Mouse (Mus musculus): ENCODE measurements around the gene Mrc2.

Mrc2 gene

DNA sequence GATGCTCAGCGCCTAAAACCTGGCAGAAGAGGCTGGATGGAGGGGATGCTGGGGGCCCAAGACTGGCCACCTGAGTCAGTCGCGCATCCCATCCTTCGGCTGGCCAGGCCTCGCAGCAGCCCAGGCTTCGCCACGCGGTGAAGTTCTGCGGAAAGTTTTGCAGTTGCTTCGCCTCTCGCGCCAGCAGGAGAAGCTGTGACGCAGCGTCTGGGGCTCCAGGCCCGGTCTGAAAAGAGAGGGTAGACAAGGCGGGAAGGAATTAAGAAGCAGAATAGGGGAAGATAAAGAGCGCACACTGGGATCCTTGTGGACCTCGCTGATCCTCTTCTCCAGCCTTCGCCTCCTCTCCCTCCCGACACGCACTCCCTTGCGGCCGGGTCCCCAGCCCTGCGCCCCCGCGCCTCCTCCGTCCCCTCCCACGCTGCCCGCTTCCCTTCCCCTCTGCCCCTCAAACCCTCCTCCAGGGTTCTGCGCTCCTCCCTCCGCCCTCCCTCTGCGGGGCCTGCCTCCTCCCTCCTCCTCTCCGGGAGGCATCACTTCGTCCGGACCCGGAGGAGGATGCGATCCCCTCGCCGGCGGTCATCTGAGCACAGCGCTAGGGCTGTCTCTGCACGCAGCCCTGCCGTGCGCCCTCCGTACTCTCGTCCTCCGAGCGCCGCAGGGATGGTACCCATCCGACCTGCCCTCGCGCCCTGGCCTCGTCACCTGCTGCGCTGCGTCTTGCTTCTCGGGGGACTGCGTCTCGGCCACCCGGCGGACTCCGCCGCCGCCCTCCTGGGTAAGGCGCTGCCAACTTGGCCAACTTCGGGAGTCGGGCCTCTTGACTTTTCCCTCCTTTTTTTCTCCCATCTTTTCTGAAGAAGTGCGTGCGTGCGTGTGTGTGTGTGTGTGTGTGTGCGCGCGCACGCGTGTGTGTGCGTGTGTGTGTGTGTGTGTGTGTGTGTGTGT, at the start of gene Mrc2:
TSS of gene Mrc2 (plus strand) at position 520 of the 948 bp plus-strand sequence.
- no peak for DNase-seq (ENCODE audit: low spot score in 2 of 2)

DNA sequence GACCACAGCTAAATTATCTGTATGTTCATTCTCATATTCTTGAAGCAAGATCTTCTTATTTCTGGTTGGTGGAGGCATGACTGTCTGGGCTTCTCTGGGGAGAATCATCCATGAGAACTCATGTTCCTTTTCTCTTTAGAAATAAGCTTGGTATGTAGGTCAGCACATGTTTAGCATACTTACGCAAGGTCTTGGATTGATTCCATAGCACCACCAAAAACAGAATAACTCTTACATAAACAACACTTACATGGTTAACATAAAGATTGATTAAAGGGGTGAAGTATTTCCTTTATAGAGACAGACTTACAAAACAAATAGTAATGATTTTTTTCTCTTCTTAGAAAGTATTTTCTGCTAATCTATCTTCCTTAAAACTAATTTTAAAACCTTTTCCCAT, 46.1 kb upstream of the Mrc2 start:
- DNase-seq (ENCODE audit: low spot score in 2 of 2), result no peak

DNA sequence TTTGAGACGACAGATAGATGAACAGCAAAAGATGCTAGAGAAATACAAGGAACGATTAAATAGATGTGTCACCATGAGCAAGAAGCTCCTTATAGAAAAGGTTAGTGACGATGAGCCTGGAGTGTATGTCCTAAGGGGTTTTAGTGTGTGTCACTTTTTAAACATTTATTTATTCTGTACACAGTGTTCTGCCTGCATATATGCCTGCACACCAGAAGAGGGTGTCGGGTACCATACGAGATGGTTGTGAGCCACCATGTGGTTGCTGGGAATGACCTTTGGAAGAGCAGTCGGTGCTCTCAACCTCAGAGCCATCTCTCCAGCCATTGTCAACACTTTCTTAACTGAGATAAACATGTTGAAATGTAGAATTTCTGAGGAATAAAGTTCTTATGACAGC, 45.7 kb upstream of the Mrc2 start:
- DNase-seq (ENCODE audit: low spot score in 2 of 2), result no peak

- DNase-seq (ENCODE audit: low spot score in 2 of 2), result no peak
These were observed 45.1 kb upstream of the Mrc2 start for GRCm38 (mm10) chr11:105247321-105247720.

DNA sequence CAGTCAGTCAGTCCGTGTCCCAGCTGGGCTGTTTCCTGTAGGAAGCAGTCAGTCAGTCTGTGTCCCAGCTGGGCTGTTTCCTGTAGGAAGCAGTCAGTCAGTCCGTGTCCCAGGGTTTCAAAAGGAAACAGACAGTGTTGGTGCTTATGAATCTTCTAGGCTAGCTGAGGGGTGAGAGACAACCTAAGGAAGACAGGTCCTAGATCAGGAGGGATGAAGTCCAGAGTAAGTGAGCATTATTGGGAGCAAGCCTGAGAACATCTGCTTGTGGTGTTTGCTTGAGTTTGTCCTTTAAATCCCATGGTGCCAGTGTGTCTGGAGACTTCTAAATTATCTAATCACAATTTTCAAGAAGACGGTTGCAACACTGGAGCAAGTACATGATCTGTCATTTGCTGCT, 32.7 kb upstream of the Mrc2 start:
- DNase-seq (ENCODE audit: low spot score in 2 of 2), result no peak

DNA sequence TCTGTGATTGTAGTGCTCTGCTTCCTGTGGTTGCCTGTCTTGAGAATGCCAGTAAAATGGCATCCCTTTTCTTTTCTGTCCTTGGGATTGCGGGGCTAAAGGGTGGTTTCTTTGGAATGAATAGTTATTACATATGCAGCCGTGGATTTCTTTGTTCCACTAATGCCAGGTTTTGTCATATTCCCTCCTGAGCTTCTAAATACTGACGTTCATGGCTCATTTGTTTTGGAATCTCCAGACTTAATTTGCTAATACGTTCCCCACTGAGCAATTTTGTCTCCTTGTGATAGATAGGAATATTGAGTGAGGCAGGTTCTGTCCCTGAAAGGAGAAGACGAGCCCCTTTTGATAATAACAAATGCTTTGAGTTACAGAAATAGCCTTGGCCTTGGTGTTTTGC, 31.3 kb upstream of the Mrc2 start:
- DNase-seq (ENCODE audit: low spot score in 2 of 2), result no peak

DNA sequence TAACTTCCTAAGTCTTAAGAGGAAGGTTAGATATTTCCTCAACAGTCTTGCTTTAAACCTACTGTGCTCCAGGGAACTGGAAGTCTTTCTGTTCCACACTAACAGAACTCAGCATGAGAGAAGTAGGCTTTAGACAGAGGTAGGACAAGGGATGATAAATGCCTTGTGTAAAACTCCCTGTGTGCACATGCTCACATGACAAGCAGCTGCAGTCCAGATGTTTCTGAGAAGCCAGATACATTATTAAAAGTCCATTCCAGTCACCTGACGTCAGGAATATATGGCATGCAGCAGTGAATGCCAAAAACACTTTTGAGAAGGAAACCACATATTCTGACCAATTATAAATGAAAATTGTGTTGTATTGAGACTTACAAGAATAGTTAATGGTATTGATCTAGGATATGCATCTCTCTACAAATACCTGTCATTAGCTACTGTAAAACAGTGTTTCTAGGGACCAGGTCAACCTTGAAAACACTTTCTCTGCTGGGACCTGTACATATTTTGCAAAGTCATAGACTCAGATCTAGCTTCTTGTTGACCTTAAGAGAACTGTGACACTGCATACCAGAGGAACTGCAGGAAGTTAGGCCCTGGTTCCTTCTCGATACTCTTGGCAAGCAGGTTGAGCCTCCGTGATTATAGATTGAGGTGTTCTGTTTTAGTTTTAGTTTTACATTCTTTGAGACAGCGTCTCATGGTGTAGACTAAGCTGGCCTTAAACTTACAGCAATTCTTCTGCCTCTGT, 30.7 kb upstream of the Mrc2 start:
- no peak for DNase-seq (ENCODE audit: low spot score in 2 of 2)

DNA sequence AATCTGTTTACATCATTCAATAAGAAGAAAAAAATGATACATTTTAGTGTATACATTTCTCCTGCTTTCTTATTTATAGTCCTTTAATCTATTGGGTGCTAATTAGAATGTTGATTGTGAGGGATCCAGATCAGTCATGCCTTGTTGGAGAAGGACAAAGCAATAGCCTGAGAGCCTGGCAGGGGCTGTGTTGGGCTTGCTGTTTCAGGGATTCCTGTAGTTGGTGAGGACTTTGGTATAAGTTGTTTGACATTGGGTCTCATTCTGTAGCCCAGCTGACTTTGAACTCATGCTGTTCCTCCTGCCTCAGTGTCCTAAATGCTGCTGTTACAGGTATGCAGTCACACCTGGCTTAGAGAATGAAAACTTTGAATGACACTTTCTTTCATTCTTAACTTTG, 27.9 kb upstream of the Mrc2 start:
- no peak for DNase-seq (ENCODE audit: low spot score in 2 of 2)

DNA sequence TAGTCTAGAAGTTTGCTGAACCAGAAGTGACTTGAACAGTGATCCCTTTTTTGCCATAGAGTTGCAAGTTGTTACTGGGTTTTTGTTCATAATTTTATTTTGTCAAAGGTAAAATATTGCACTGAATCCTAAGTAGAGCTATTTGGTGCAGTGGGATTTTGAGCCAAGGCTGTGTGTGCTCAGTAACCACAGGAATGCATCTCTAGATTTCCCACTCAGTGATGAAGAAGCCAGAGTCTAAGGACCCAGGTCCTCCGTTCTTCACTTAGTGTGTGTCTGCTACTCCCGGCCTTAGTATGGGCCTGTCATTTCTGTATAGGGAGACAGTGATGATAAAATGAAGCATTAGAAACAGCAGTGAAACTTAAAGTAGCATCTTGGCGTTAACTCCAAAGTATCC, 27.5 kb upstream of the Mrc2 start:
- DNase-seq (ENCODE audit: low spot score in 2 of 2), result no peak

DNA sequence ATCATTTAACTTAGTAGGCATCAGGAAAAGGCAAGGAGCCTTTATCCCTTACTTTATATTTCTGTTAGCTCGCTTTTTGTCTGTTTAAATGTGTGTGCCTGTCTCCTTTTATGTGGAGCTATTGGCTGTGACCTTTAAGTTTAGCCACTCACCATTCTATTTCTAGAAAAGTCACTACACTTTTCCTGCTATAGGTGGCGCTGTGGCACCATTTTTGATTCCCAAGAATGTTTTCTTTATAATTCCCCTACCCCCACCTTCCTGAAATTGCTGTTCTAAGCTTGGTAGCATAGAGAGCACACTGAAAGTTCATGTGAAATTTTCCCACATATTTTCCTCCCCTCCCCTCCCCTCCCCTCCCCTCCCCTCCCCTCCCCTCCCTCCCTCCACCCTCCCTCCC, 22.3 kb upstream of the Mrc2 start:
- DNase-seq (ENCODE audit: low spot score in 2 of 2), result no peak

DNA sequence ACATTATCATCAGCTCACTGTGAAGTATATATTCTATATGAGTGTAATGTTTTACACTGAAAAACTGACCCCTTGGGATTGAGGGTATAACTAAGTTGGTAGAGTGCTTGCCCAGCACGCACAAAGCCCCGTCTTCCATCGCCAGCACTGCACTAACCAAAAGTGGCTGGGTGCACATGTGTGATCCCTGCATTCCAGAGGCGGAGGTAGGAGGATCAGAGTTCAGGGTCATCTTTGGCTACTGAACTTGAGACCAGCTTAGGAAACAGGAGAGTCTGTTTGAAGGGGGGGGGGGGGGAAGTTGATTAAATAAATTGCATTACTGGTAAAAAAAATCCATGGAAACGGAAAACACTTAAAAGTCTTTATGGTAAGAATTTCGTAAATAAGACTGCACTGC, 12.0 kb upstream of the Mrc2 start:
- no peak for DNase-seq (ENCODE audit: low spot score in 2 of 2)

DNA sequence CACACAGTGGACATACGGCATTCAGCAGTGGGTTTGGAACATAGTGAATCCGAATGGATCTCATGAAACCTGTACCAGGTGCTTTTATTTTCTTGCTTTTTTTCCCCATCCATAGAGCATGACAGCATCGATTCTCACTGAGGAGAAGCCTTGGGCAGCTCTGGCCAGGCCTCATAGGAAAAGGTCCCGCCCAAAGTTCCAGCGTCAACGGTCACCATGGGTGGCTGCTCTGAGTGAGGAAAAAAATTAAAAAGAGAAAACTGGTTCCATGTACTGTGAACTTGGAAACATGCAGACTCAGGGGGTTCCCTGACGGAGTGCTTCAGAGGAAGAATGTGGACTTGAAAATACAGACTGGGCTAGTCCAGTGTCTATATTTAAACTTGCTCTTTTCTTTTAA, 11.2 kb upstream of the Mrc2 start:
- no peak for DNase-seq (ENCODE audit: low spot score in 2 of 2)

GRCm38 (mm10) chr11:105281763-105282459, 10.5 kb upstream of the Mrc2 start:
- no peak for DNase-seq (ENCODE audit: low spot score in 2 of 2)

DNA sequence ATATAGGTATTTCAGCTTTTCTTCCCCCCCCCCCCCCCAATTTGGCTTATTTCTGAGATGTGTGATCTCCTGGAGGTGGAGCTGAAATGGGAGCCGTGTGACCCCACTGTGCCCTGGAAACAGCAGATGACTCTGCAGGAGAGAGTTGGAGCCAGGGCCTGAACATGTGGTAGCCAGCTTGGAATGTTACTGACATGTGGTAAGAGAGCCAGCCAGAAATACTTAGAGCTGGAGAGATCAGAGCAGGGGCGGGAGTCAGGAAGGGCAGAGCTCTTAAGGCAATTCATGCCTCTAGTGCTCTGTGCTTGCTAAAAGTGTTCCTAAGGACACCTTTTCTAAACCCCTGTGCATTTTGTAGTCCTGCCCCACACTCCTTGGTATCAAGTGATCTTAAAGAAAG, 10.0 kb upstream of the Mrc2 start:
- DNase-seq (ENCODE audit: low spot score in 2 of 2), result no peak

DNA sequence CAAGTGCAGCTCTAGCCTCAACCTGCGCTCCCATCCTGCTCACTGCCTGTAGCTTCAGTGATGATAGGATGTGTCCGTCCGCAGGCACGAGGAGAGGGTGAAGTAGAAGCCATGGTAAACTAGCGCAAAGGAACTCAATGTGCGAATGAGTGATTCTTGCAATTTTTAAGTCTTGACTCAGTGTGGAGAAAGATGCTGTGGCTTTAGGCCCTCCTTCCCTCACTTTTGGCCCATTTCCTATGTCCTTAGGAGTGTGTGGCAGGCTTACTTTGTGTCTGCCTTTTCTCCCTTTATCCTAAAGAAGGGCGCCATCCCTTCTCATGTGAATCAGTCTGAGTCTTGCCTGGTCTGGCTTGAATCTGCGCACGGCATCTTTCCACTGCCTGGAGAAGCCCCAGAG, 9.4 kb upstream of the Mrc2 start:
- DNase-seq (ENCODE audit: low spot score in 2 of 2), result no peak

DNA sequence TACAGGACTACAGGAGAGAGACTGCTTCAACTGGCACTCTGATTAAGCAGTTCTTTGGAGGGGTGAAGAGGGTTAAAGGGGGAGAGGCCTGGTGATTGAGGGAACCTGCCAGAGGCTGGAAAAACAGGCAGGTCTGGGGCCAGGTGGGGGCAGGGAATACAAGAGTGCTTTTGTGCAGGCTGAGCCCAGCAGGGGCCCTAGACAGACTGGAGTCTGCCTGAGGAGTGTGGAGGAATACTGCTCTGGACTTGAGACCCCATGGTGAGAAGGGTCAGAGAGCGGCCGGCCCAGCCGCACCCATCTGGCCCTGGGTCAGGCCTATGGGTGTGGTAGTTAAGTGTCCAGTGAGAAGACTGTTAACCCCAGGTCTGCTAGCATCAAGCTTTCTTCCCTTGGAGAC, 6.7 kb upstream of the Mrc2 start:
- DNase-seq (ENCODE audit: low spot score in 2 of 2), result no peak

DNA sequence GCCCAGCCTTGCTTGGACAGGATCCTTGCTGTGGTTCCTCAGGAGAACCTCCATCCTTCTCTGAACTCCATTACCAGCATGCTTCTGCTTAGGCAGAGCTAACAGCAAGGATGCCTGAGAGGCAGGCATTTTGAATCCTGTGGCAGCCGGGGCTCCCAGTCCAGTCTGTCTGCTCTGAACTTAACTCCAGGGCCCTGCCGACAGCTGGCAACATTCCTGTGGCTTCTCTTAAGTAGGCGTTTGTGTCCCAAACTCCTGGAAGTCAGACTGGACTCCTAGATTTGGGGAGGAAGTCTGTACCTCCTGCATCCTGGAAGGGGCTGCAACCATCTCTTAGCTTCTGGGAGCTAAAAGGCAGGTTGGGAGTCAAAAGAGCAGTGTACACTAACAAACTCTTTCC, 3.0 kb upstream of the Mrc2 start:
- DNase-seq (ENCODE audit: low spot score in 2 of 2), result no peak

DNA sequence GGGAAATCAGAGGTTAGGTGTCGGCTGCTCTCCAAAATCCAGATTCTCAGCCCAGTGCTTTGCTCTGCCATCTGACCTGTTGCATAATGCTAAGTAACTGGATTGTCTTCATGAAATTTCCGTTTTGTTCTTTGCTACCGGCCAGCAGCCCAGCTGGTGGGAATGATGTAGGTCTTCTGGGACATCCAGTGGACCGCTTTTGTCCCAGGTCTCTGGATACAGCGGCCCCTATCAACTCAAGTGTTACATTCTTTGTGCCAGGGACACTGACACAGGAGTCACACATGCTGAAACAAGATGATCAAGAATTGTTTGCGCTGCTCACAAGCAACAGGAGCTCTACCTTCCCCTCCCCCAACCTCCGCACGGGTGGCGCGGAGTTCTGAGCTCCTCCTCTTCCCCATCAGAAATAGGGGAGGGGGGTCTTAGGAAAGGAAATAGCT, 741 bp upstream of the Mrc2 start:
- no peak for DNase-seq (ENCODE audit: low spot score in 2 of 2)

- no peak for DNase-seq (ENCODE audit: low spot score in 2 of 2)
These were observed 698 bp downstream of the Mrc2 start for GRCm38 (mm10) chr11:105293101-105293581.

DNA sequence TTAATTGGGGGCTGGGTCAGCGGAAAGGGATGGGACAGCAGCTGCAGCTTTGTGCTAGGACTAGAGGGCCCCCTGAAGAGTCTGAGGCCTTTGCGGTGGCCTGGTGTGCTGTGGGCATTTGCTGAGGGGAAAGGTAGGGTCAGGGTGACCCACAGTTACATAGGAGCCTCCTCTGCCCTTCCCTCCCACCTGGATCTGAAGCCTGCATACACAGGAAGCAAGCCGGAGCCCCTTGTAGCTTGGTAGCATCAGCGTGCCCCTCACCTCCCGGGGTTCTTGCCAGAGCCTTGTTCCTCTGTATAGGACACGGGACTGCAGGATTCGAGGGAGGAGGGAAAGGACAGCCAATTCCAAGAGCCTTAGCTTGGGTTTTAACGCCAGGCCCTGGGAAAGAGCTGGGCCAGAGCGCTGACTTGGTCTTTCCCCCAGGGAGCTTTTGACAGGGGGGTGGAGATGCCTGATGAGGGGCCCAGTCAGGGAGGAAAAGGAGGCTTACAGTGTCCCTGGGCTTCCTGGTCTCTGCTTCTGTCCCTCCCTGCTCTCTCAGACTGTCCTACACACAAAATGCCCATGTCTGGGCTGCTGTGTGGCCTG, 1.6 kb downstream of the Mrc2 start:
- no peak for DNase-seq (ENCODE audit: low spot score in 2 of 2)

GRCm38 (mm10) chr11:105296084-105296483, 3.6 kb downstream of the Mrc2 start:
- no peak for DNase-seq (ENCODE audit: low spot score in 2 of 2)

GRCm38 (mm10) chr11:105310197-105310596, 17.8 kb downstream of the Mrc2 start:
- DNase-seq (ENCODE audit: low spot score in 2 of 2), result no peak

Data from spleen, postnatal 14 days (tissue).